8 mouse cellular contexts compared by ENCODE assay signal in genomic region chr9:106453271-106454070, GRCm38 (mm10). TPM values are rescaled to one million over a fixed set of nuclear protein-coding genes. Genes with fewer than 3 reads are reported as not detected.
DNase-seq lines count a peak whose midpoint lies in the region; ATAC-seq and TF ChIP-seq lines count a peak whose summit lies in the region.

TSS of gene Pcbp4 (plus strand) at chr9:106453291.

- H3K36me3 ChIP-seq in heart, adult 2 months (ENCODE audit: control insufficient read depth, insufficient read depth, low read length), result no peaks in the 10 kb centered on the region
- peaks cover 18% of the 10 kb centered on the region for H3K36me3 ChIP-seq in limb, embryonic 13.5 days
- H3K36me3 ChIP-seq in midbrain, embryonic 12.5 days, result 0 out of 2 replicates have a peak, but pooled peaks cover 4% of the 10 kb centered on the region

- H3K27me3 ChIP-seq in heart, adult 2 months (ENCODE audit: control insufficient read depth, insufficient read depth, low read length), result no peaks in the 10 kb centered on the region
- no peaks in the 10 kb centered on the region for H3K27me3 ChIP-seq in limb, embryonic 13.5 days
- H3K27me3 ChIP-seq in midbrain, embryonic 12.5 days, result no peaks in the 10 kb centered on the region

- H3K9me3 ChIP-seq in limb, embryonic 13.5 days, result no peaks in the 10 kb centered on the region
- H3K9me3 ChIP-seq in midbrain, embryonic 12.5 days, result no peaks in the 10 kb centered on the region

- peak; percentile 33 to 46 for DNase-seq in B cell, adult 2 months
- DNase-seq in R1 (ENCODE audit: low read depth, low spot score), result peak; percentile 65
- DNase-seq in embryo, embryonic 10.5 days (ENCODE audit: low spot score), result peak; percentile 86
- DNase-seq in heart, adult 2 months, result peak; percentile 81 to 83
- DNase-seq in kidney, adult 18-20 months, result peak; percentile 85
- peak; percentile 38 to 46 for DNase-seq in thymus, postnatal 36 days

- peak within 1 kb of the TSS; percentile 87 for H3K4me2 ChIP-seq in limb, embryonic 13.5 days (replicated peaks)
- H3K4me2 ChIP-seq in midbrain, embryonic 12.5 days (replicated peaks), result peak within 1 kb of the TSS; percentile 98

- WGBS in heart, adult 2 months, result under 1% methylated on average over 60 of the region's 74 CpGs
- WGBS in limb, embryonic 13.5 days, result under 1% methylated on average over 28 of the region's 74 CpGs
- 0% methylated on average over 26 of the region's 74 CpGs for WGBS in midbrain, embryonic 12.5 days

- H3K4me3 ChIP-seq in heart, adult 2 months, result peak within 1 kb of the TSS; percentile 60
- peak within 1 kb of the TSS; percentile 71 for H3K4me3 ChIP-seq in limb, embryonic 13.5 days
- peak within 1 kb of the TSS; percentile 74 for H3K4me3 ChIP-seq in midbrain, embryonic 12.5 days

- H3K27ac ChIP-seq in heart, adult 2 months, result peak within 1 kb of the TSS; percentile 82
- peak within 1 kb of the TSS; percentile 92 for H3K27ac ChIP-seq in limb, embryonic 13.5 days
- H3K27ac ChIP-seq in midbrain, embryonic 12.5 days (replicated peaks), result peak within 1 kb of the TSS; percentile 97

- peak; percentile 28; the same call in 1 of the 2 replicates for TF ChIP-seq POLR2A in heart, adult 2 months (IDR thresholded peaks at IDR 0.05; ENCODE audit: insufficient read depth, low read depth, low read length)

- no peaks in the 10 kb centered on the region for H3K79me2 ChIP-seq in heart, adult 2 months (replicated peaks; ENCODE audit: control insufficient read depth, insufficient read depth, low read length)

- intact Hi-C loops in heart, adult 2 months (cut with DNase I), result no loop called here

- peaks cover 15% of the 10 kb centered on the region for H3K4me1 ChIP-seq in heart, adult 2 months (ENCODE audit: control insufficient read depth, insufficient read depth, low read length)
- H3K4me1 ChIP-seq in limb, embryonic 13.5 days, result peaks cover 89% of the 10 kb centered on the region
- peaks cover 72% of the 10 kb centered on the region for H3K4me1 ChIP-seq in midbrain, embryonic 12.5 days

- no peak for TF ChIP-seq CTCF in heart, adult 2 months (IDR thresholded peaks at IDR 0.05)

- TF ChIP-seq EP300 in heart, adult 2 months (IDR thresholded peaks at IDR 0.05; ENCODE audit: insufficient read depth, low read depth, low read length), result no peak

- H3K9ac ChIP-seq in heart, adult 2 months (ENCODE audit: low read depth, low read length), result peak within 1 kb of the TSS; percentile 87
- H3K9ac ChIP-seq in limb, embryonic 13.5 days, result peak within 1 kb of the TSS; percentile 84
- H3K9ac ChIP-seq in midbrain, embryonic 12.5 days (replicated peaks), result peak within 1 kb of the TSS; percentile 95

- ATAC-seq in limb, embryonic 13.5 days (ENCODE audit: low FRiP score, low read depth), result peak; percentile 71
- ATAC-seq in midbrain, embryonic 12.5 days (ENCODE audit: low FRiP score, low read depth), result peak; percentile 76

RNA-seq across cellular contexts. Expression of gene Pcbp4, which starts in this region (rescaled TPM):
- 10 to 100 TPM; 70.0 to 74.6 TPM for total RNA-seq in heart, adult 2 months (2021)
- 92.8 and 95.8 TPM in 2 replicates for polyA plus RNA-seq in heart, adult 2 months (2012; rRNA removed)
- polyA plus RNA-seq in limb, embryonic 13.5 days (2015; fragmentation: Nextera tagmentation; extraction: Ambion mirVana), result 129 and 137 TPM in 2 replicates
- polyA plus RNA-seq in midbrain, embryonic 12.5 days (2016; fragmentation: Nextera tagmentation; extraction: Ambion mirVana), result 343 and 348 TPM in 2 replicates

Comparison
In these comparisons a context has a peak if more than half of its experiments do, and no peak if none do; other contexts are left out.
1. Peak in every context shown above with its lines: DNase-seq, ATAC-seq, H3K4me3 ChIP-seq and H3K27ac ChIP-seq.